Mouse (Mus musculus) ES-E14 (cell line): ENCODE measurements at regions not wholly inside any gene's neighbourhood (a gene's known extent, or its start where the extent isn't known, plus 50 kb on each side); places are given as distances from the start of the nearest gene placed in this dataset.

Source experiments
- MAFK ChIP-seq: IDR thresholded peaks from 2 replicates; pipeline ENCODE4 v1.6.1; 2014; ENCODE audit warnings: mild to moderate bottlenecking, low read depth, low read length, inconsistent platforms; ENCODE audit not compliant: insufficient read depth
- ZC3H11A ChIP-seq: IDR thresholded peaks from 2 replicates; pipeline ENCODE4 v1.6.1; 2012; ENCODE audit warnings: low read depth, mild to moderate bottlenecking, inconsistent platforms, low read length, borderline replicate concordance
- ZNF384 ChIP-seq: IDR thresholded peaks from 2 replicates; pipeline ENCODE4 v1.6.1; 2012; ENCODE audit warnings: low read depth, low read length, inconsistent platforms

DNA sequence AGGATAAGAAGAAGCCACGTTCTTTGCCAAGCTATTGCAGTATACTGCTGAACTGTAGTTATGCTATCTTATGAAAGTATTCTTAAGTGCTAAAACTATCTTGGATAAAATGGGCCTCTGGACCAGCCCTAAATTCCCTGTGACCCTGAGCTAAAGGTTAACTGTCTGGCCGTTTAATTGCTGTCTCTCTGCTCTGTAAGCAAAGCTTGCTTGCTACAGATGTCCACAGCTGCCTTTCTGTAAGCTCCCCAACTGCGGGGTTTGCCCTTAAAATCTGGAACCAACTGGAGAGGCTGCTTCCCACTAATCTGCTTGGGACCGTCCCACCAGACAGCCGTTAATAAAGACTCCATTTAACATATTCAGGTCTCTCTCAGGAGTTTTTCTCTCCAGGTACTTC is 73.2 kb upstream of the 1700021F07Rik start:
- TF ChIP-seq ZNF384 (no peak), MAFK (no peak), ZC3H11A (no peak)
